Mouse (Mus musculus) lung, adult 2 months (tissue): ENCODE results near the gene Ano5.

Experiments used
- CTCF ChIP-seq: fragments of 200-500 bp; IDR thresholded peaks from 2 replicates; pipeline ENCODE4 v1.5.1; 2011; ENCODE audit warnings: mild to moderate bottlenecking, low read length, control low read depth; ENCODE audit not compliant: insufficient read depth
- POLR2A ChIP-seq: fragments of 200-500 bp; IDR thresholded peaks from 2 replicates; pipeline ENCODE4 v1.6.1; 2011; ENCODE audit warnings: low read depth, mild to moderate bottlenecking, control low read depth, low read length, borderline replicate concordance; ENCODE audit errors: extremely low read depth

- no peak for TF ChIP-seq CTCF
- no peak for TF ChIP-seq POLR2A
These were observed 11.4 kb upstream of the Ano5 start for GRCm38 (mm10) chr7:51499396-51499795.
